In genomic region chr10:6934776-6935175, GRCm38 (mm10) we compare ENCODE assay signal across 24 mouse cellular contexts.
DNase-seq lines count a peak whose midpoint lies in the region; ATAC-seq and TF ChIP-seq lines count a peak whose summit lies in the region.
"Had no signal": no experiment of that assay in that cellular context is flagged by ENCODE, and none has a peak within 500 bp of the region (broad histone marks: within the 10 kb centered on the region; RNA-seq: fewer than 3 reads in every experiment).

No protein-coding gene starts in this region.

- no peak for TF ChIP-seq POLR2A in brain, embryonic 14.5 days (IDR thresholded peaks at IDR 0.05; ENCODE audit: borderline replicate concordance, extremely low read depth, insufficient read depth, insufficient read length, poor library complexity, severe bottlenecking)

- H3K27me3 ChIP-seq in midbrain, postnatal 0 days (ENCODE audit: insufficient read depth, low read length) = no peaks in the 10 kb centered on the region
- H3K27me3 ChIP-seq in midbrain, embryonic 15.5 days (replicated peaks) = no peaks in the 10 kb centered on the region
- H3K27me3 ChIP-seq: embryonic facial prominence, embryonic 13.5 days; kidney, embryonic 15.5 days; stomach, embryonic 15.5 days had no signal

- H3K27ac ChIP-seq in midbrain, postnatal 0 days (ENCODE audit: low read depth, low read length) = no peak overlapping the region
- no peak overlapping the region for H3K27ac ChIP-seq in midbrain, embryonic 15.5 days
- H3K27ac ChIP-seq: embryonic facial prominence, embryonic 13.5 days; kidney, embryonic 15.5 days; macrophage; stomach, embryonic 15.5 days had no signal

- H3K4me3 ChIP-seq in midbrain, postnatal 0 days (ENCODE audit: low read depth, low read length) = no peak overlapping the region
- H3K4me3 ChIP-seq in midbrain, embryonic 15.5 days = no peak overlapping the region
- H3K4me3 ChIP-seq: embryonic facial prominence, embryonic 13.5 days; erythroblast, embryonic 14.5 days; kidney, embryonic 15.5 days; stomach, embryonic 15.5 days had no signal

- peaks cover 3% of the 10 kb centered on the region; the same call in 1 of the 2 replicates for H3K4me1 ChIP-seq in midbrain, postnatal 0 days (ENCODE audit: insufficient read depth, low read length)
- no peaks in the 10 kb centered on the region for H3K4me1 ChIP-seq in midbrain, embryonic 15.5 days
- H3K4me1 ChIP-seq: embryonic facial prominence, embryonic 13.5 days; kidney, embryonic 15.5 days had no signal

- no peak for ATAC-seq in midbrain, postnatal 0 days (ENCODE audit: low FRiP score)
- no peak for ATAC-seq in midbrain, embryonic 15.5 days (replicated peaks)
- ATAC-seq: forebrain, postnatal 0 days had no signal

- no peaks in the 10 kb centered on the region for H3K36me3 ChIP-seq in midbrain, postnatal 0 days (ENCODE audit: insufficient read depth, low read length)
- H3K36me3 ChIP-seq in midbrain, embryonic 15.5 days (replicated peaks) = no peaks in the 10 kb centered on the region
- H3K36me3 ChIP-seq: embryonic facial prominence, embryonic 13.5 days; kidney, embryonic 15.5 days; stomach, embryonic 15.5 days had no signal

- no peak for TF ChIP-seq CTCF in midbrain, postnatal 0 days (IDR thresholded peaks at IDR 0.05)
- no peak for TF ChIP-seq CTCF in brain, embryonic 14.5 days (IDR thresholded peaks at IDR 0.05; ENCODE audit: borderline replicate concordance, extremely low read depth, insufficient read depth, insufficient read length)

- H3K4me2 ChIP-seq in midbrain, postnatal 0 days (ENCODE audit: low read depth, low read length, poor library complexity, severe bottlenecking) = no peak overlapping the region
- H3K4me2 ChIP-seq in midbrain, embryonic 15.5 days = no peak overlapping the region
- H3K4me2 ChIP-seq: embryonic facial prominence, embryonic 13.5 days; heart, embryonic 11.5 days; kidney, embryonic 15.5 days; stomach, embryonic 15.5 days had no signal

- DNase-seq in layer of hippocampus, adult 11-12 months (ENCODE audit: low spot score) = peak; percentile 32
- no peak for DNase-seq in layer of hippocampus, adult 9-10 months (ENCODE audit: low spot score)
- peak; percentile 31 for DNase-seq in midbrain, postnatal 0 days (ENCODE audit: low spot score)
- peak; percentile 28 for DNase-seq in brain, embryonic 14.5 days (ENCODE audit: low read depth)
- no peak for DNase-seq in right cerebral cortex, postnatal 10 days (ENCODE audit: low spot score in 2 of 2)
- no peak for DNase-seq in adrenal gland, postnatal 25 days
- DNase-seq: adrenal gland, postnatal 36 days; cerebellum, adult 18-20 months; cerebellum, postnatal 25 days; embryo, embryonic 11 days; forebrain, postnatal 0 days; gastrocnemius, postnatal 14 days; heart, adult 11 months; kidney, adult 11 months; kidney, postnatal 4 days; right cerebral cortex, postnatal 4 days; thymus, postnatal 25 days had no signal

- H3K9ac ChIP-seq in midbrain, postnatal 0 days (replicated peaks; ENCODE audit: low read length, poor library complexity, severe bottlenecking) = no peak overlapping the region
- no peak overlapping the region for H3K9ac ChIP-seq in midbrain, embryonic 15.5 days
- H3K9ac ChIP-seq: embryonic facial prominence, embryonic 13.5 days; forebrain, postnatal 0 days; kidney, embryonic 15.5 days; stomach, embryonic 15.5 days had no signal

- 63% methylated on average over 3 of the region's 3 CpGs for WGBS in midbrain, postnatal 0 days
- WGBS in midbrain, embryonic 15.5 days = 70% methylated on average over 3 of the region's 3 CpGs

- H3K9me3 ChIP-seq in midbrain, postnatal 0 days (ENCODE audit: low read length) = no peaks in the 10 kb centered on the region
- H3K9me3 ChIP-seq in midbrain, embryonic 15.5 days = no peaks in the 10 kb centered on the region
- H3K9me3 ChIP-seq: embryonic facial prominence, embryonic 13.5 days; kidney, embryonic 15.5 days; stomach, embryonic 15.5 days had no signal

Comparison
In these comparisons a context has a peak if more than half of its experiments do, and no peak if none do; other contexts are left out.
1. DNase-seq: peak in layer of hippocampus, adult 11-12 months (single experiment), midbrain, postnatal 0 days (single experiment) and brain, embryonic 14.5 days (single experiment); none in layer of hippocampus, adult 9-10 months (single experiment), right cerebral cortex, postnatal 10 days (0 of 2) and adrenal gland, postnatal 25 days (single experiment).